Mouse (Mus musculus): Measurements from ENCODE around the gene Hist1h4j.
"Not testable (repeated sequence)": the region's sequence is repeated elsewhere in the genome, so short reads cannot be mapped to it uniquely, and the experiment has no call there.

The Hist1h4j gene

GRCm38 (mm10) chr13:21722993-21723836 is 11.6 kb upstream of the Hist1h4j start:
- no peak for DNase-seq (ENCODE audit: low spot score in 2 of 2)

GRCm38 (mm10) chr13:21727948-21728572 is 6.8 kb upstream of the Hist1h4j start:
- no peak for DNase-seq (ENCODE audit: low spot score in 2 of 2)

- DNase-seq (ENCODE audit: low spot score in 2 of 2) = no peak
These were observed 5.3 kb upstream of the Hist1h4j start for GRCm38 (mm10) chr13:21729544-21729943.

- no peak for DNase-seq (ENCODE audit: low spot score in 2 of 2)
These were observed 1.4 kb upstream of the Hist1h4j start for GRCm38 (mm10) chr13:21733466-21733865.

DNA sequence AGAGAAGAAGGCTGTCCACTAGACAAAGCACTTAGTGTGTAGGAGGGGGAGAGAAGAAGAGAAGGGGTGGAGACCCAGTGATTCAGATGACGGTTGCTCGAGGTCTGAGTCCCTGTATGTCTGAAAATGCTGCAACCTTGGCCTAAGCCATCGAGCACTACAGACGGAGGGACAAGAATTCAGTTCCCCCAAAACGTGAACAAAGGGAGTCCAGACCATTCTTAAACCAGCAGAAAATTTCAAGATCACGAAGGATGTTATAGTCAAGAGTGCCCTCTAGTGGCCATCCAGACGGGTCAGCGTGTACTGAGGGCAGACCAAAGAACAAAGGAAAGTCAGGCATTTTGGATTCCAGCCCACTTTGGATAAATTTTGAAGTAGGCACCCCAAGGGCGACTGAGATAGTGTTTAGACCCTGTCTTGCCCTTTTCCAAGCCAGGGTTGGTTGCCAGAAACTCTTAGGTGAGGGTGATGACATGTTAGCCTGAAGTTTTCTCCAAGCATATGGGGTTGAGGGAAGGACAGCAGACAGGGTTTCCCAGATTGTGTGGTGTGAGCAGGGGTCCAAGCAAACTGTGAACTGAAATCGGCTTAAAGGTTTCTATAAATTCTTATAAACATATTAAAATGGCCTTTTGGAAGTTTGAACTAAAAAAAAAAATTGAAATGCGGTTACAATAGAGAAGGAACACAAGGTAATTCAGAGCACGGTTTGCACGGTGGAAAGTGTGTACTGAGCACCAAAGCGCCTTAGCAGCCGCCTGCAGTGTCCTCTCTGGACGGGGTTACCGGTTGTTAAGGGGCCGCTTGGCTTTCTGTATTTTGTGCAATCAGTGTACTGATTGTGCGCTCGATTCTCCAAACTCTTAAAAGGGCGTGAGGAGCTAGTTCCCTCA is 606 bp upstream of the Hist1h4j start:
- peak in 1 of 2 experiments; percentile 63 for DNase-seq (ENCODE audit: low spot score in 2 of 2)

- DNase-seq (ENCODE audit: low spot score in 2 of 2) = no peak
These were observed 10.1 kb downstream of the Hist1h4j start for GRCm38 (mm10) chr13:21745006-21745405.

GRCm38 (mm10) chr13:21749387-21750158 is 14.7 kb downstream of the Hist1h4j start:
- DNase-seq (ENCODE audit: low spot score in 2 of 2) = no peak

DNA sequence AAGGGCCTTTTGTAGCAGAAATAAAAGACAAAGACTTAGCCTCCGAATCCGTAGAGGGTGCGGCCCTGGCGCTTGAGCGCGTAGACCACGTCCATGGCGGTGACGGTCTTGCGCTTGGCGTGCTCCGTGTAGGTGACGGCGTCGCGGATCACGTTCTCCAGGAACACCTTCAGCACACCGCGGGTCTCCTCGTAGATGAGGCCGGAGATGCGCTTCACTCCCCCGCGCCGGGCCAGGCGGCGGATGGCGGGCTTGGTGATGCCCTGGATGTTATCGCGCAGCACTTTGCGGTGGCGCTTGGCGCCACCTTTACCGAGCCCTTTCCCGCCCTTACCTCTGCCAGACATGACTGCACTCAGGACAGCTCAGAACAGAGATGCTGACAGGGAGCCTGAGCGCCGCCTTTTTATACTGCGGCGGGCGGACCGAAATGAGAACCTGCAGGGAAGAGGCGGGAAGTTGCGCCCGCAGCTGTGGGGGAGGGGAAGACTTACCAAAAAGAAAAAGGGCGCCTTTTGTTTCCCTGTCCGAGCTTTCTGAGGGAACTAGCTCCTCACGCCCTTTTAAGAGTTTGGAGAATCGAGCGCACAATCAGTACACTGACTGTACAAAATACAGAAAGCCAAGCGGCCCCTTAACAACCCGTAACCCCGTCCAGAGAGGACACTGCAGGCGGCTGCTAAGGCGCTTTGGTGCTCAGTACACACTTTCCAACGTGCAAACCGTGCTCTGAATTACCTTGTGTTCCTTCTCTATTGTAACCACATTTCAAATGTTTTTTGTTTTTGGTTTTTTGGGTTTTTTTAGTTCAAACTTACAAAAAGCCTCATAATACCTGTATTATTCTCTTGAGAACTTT is 15.5 kb downstream of the Hist1h4j start, which contains the start of gene Hist1h4k:
Gene Hist1h4k, minus strand, starts transcription at position 347 of the 859 bp plus-strand sequence.
- DNase-seq (ENCODE audit: low spot score in 2 of 2) = peak; percentile 92 to 93

GRCm38 (mm10) chr13:21751417-21751816 is 16.6 kb downstream of the Hist1h4j start:
- no peak for DNase-seq (ENCODE audit: low spot score in 2 of 2)

DNA sequence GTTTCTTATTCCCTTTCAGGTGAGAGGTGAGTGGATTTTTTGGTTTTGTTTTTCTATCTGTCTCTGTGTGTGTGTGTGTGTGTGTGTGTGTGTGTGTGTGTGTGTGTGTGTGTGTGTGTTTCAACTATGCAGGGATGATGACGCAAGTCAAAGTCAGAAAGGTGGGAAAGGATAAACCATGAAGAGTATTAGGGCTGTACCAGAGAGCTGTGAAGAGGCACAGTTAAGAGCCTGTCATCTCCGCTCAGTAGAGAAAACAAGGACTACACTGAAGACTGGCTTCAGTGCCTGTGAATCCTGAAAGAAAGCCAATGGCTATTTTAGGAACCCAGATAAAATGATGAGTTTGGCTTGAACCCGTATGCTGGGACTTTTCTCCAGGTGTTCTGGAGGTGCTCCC is 17.0 kb downstream of the Hist1h4j start:
- no peak for DNase-seq (ENCODE audit: low spot score in 2 of 2)

DNA sequence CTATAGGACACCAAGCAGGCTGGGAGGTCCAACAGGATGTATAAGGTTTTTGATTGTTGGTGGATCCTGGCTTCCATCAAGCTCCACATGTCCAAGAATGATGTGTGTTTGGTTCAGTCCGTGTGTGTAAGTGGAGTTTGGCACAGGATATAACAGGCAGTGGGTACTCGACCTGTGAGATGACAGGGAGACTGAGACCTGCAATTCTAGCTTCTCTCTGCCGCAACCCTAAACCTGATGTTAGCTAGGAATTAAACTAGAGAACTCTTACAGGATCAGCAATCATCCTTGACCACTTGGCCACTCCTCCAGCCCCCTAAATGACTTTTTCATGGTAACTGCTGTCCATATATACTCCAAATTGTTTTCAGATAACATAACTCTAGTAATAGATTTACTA is 17.5 kb downstream of the Hist1h4j start:
- no peak for DNase-seq (ENCODE audit: low spot score in 2 of 2)

GRCm38 (mm10) chr13:21753051-21753523 is 18.2 kb downstream of the Hist1h4j start:
- no peak for DNase-seq (ENCODE audit: low spot score in 2 of 2)

- peak; percentile 61 to 85 for DNase-seq (ENCODE audit: low spot score in 2 of 2)
These were observed 18.8 kb downstream of the Hist1h4j start, which contains the start of the genes Hist1h2ak and Hist1h2bn for GRCm38 (mm10) chr13:21753524-21754285. Gene Hist1h2ak, minus strand, starts transcription at chr13:21753827. Gene Hist1h2bn, plus strand, starts transcription at chr13:21754123.

DNA sequence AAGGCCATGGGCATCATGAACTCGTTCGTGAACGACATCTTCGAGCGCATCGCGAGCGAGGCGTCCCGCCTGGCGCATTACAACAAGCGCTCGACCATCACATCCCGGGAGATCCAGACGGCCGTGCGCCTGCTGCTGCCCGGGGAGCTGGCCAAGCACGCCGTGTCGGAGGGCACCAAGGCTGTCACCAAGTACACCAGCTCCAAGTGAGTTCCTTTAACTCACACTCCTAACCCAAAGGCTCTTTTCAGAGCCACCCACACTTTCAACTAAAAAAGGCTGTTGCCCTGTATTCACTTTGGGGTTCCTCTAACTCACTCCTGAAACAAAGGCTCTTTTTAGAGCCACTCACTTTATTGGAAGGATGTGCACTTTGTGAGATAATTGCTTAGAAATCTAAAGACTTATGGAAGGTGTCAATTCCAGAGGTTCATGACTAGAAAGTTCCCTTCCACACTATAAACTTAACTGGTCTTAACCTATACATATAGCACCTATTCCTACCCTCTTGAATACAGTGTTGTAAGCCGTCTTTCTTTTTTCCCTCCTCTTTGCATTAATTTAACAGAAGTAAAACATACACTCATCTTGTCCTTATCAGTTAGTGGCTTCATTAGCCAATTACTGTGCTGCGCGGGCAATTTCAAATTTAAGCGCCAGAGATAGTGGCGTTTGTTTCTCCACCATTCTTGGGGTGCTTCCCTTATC is 19.6 kb downstream of the Hist1h4j start:
- not testable (repeated sequence) for DNase-seq (ENCODE audit: low spot score in 2 of 2)

DNA sequence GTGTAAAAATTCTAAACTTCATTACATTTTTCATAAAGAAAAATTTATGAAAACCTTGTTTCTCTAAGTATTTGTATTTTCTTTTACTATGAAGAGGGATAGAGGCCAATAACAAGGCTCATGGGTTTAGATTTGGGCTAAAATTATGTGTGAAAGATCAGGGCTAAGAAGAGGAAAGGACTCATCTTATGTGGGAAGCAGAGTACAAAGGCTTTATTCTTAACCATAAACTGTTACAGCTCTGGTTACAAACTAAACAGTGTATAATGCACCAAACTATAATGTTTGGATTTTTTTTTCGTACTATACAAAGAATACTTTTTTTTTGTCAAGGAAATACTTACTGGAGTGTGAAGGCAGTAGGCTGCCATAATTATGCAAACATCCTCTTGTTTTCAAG is 20.8 kb downstream of the Hist1h4j start:
- no peak for DNase-seq (ENCODE audit: low spot score in 2 of 2)

DNA sequence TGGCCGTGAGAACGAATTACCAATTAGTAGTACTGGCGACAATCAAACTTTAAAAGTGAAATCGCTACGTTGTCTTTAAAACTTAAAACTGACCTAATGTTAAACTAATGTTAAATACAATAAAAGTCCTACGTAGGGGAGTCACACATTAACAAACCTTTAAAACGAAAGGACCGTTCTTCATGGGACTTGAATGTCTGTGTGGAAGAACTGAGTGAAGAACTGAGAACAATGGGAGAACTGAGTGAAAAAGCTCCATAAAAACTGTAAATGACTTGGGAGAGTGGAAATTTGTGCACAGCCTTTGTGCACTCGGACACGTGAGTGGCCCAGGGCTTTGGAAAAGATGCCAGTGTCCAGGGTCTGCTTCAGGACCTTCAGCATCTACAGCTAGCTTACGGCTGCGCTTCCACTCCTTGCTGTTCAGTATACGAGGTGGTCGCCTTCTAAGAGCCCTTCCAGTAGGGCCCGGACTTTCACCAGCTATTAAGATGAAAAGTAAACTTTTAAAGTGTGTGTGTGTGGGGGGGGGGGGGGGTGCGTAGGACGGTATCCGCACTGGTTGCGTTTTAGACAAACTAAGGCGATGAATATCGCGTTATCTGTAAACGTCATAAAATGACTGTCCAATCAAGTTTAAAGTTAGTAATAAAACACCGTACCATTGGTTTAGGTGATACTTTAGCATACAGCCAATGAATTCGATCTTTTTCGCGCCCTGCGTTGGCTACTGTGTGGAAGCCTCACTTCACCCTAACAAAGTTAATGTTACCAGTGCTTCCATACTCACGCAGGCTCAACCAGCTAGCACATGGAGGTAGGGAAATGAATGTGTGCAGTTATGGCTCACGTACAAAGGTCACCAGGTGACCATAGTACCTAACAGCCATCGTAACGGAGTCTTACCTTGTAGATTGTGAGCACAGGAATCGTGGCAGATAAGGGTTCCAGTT is 44.2 kb downstream of the Hist1h4j start:
- peak; percentile 53 to 68 for DNase-seq (ENCODE audit: low spot score in 2 of 2)

All from right cerebral cortex, postnatal 36 days (tissue).